Mouse (Mus musculus) G1E (cell line): ENCODE measurements at regions not wholly inside any gene's neighbourhood (a gene's known extent, or its start where the extent isn't known, plus 50 kb on each side); places are given as distances from the start of the nearest gene placed in this dataset.

Source experiments
- ATAC-seq: 2 replicates; pipeline ENCODE4 v1.8.0; 2016; ENCODE audit warnings: mild to moderate bottlenecking; ENCODE audit not compliant: insufficient number of reproducible peaks, poor library complexity, low FRiP score, severe bottlenecking; ENCODE audit errors: extremely low read depth
- DNase-seq: peaks from one replicate; pipeline ENCODE4 v3.0.0; 2012; ENCODE audit warnings: low spot score
- H3K27me3 ChIP-seq: 2 replicates; pipeline ENCODE4 v1.6.1; 2012; ENCODE audit warnings: mild to moderate bottlenecking, low read length, inconsistent platforms; ENCODE audit not compliant: insufficient read depth
- H3K36me3 ChIP-seq: replicated peaks from 2 replicates; pipeline ENCODE3; 2012; ENCODE audit warnings: mild to moderate bottlenecking, inconsistent platforms
- H3K4me1 ChIP-seq: 2 replicates; pipeline ENCODE4 v1.6.1; 2012; ENCODE audit warnings: low read depth, low read length, inconsistent platforms, mixed read lengths; ENCODE audit not compliant: insufficient read depth
- H3K4me3 ChIP-seq: 2 replicates; pipeline ENCODE4 v1.5.1; 2012; ENCODE audit warnings: low read depth, mild to moderate bottlenecking, inconsistent platforms, low read length, moderate library complexity, mixed read lengths
- H3K9me3 ChIP-seq: replicated peaks from 2 replicates; pipeline ENCODE4 v1.6.1; 2012; ENCODE audit warnings: inconsistent platforms
- CTCF ChIP-seq: IDR thresholded peaks from 2 replicates; pipeline ENCODE4 v1.5.1; 2012; ENCODE audit warnings: low read depth, low read length, inconsistent platforms, mixed read lengths
- GATA1 ChIP-seq: IDR thresholded peaks from 2 replicates; pipeline ENCODE4 v1.6.1; 2012; ENCODE audit warnings: borderline replicate concordance, low read length, inconsistent platforms, mixed read lengths
- GATA2 ChIP-seq: IDR thresholded peaks from 2 replicates; pipeline ENCODE4 v1.6.1; 2012; ENCODE audit warnings: low read depth, low read length, inconsistent platforms, borderline replicate concordance
- POLR2AphosphoS5 ChIP-seq: IDR thresholded peaks from 2 replicates; pipeline ENCODE4 v1.6.1; 2012; ENCODE audit warnings: low read depth, low read length, inconsistent platforms; ENCODE audit not compliant: insufficient replicate concordance
- TAL1 ChIP-seq: conservative IDR thresholded peaks from 2 replicates; pipeline ENCODE4 v1.6.1; 2012; ENCODE audit warnings: low read depth, low read length, inconsistent platforms, mixed read lengths

DNA sequence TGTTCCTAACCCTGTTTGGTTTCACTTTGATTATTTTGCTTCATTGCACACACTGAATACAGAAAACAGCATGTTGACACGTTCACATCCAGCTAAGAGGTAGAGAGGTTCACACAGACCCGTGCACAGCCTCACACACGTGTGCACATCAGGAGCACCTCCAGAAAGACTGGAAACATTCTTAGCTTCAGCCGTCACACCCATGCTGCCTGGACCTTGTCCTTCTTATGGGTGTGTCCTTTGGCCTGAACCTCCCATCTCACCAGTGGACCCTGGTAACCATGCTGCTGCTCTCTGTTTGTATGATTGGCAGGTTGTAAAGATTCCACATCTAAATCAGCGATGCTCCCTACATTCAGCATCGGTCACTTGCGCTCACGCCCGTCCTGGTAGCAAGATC, 109.8 kb downstream of the Gas1 start:
- no peak for DNase-seq
- TF ChIP-seq CTCF = no peak
- no peak for TF ChIP-seq TAL1
- TF ChIP-seq GATA2 = no peak
- TF ChIP-seq GATA1 = no peak
- TF ChIP-seq POLR2AphosphoS5 = no peak
- Histone ChIP-seq H3K36me3 (no peaks in the 10 kb centered on the region), H3K9me3 (peaks cover 77% of the 10 kb centered on the region), H3K4me3 (no peak overlapping the region), H3K27me3 (no peaks in the 10 kb centered on the region), H3K4me1 (no peaks in the 10 kb centered on the region)
- ATAC-seq = no peak

DNA sequence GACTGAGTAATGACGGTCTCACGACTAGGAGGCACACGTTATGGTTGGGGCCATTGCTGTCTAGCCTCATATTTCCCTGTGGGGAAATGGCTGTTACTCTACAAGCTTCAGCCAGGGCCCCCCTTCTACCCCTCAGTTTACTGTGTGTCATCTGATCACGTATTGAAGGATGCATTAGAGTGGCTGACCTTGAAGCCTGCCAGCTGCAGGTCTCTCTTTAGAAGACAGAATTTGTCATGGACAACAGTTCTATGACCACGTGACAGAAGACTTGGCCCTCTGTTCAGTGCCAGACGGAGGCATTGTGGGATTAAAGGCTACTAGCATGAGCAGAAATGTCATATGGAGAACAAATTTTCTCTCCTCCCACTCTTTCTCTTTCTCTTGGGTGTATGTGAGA, 115.6 kb downstream of the Gas1 start:
- no peak for DNase-seq
- Histone ChIP-seq H3K27me3 (no peaks in the 10 kb centered on the region), H3K4me1 (no peaks in the 10 kb centered on the region), H3K36me3 (no peaks in the 10 kb centered on the region), H3K4me3 (no peak overlapping the region), H3K9me3 (peaks cover 70% of the 10 kb centered on the region)
- TF ChIP-seq CTCF (no peak), GATA2 (no peak), TAL1 (no peak), GATA1 (no peak), POLR2AphosphoS5 (no peak)
- ATAC-seq = no peak

DNA sequence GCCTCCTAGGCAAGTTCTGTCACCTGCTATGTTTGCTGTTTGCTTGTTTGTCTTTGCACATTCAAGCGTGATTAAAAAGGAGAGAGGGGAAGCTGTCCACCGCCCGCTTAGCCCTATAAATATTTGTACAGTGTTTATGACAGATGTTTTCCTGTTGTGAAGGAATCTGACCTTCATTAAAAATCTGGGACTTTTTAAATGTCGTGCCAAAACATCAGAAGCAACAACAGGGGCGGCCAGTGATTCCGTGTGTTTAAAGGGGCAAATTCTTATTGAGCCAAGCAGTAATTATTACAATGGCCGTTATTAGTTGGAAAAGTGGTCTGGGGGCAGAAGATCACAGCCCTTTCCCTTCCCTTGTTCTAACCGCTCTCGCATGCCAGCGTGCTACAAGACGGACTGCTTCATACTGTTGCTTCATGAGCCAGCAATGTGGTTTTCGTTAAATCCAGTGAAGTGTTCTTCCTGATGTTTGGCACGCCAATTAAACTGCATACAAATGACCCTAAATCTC, 119.3 kb downstream of the Gas1 start:
- ATAC-seq (no peak), DNase-seq (no peak)
- Histone ChIP-seq H3K4me1 (no peaks in the 10 kb centered on the region), H3K9me3 (peaks cover 56% of the 10 kb centered on the region), H3K4me3 (no peak overlapping the region), H3K36me3 (no peaks in the 10 kb centered on the region), H3K27me3 (no peaks in the 10 kb centered on the region)
- TF ChIP-seq CTCF (no peak), GATA2 (no peak), TAL1 (no peak), POLR2AphosphoS5 (no peak), GATA1 (no peak)

DNA sequence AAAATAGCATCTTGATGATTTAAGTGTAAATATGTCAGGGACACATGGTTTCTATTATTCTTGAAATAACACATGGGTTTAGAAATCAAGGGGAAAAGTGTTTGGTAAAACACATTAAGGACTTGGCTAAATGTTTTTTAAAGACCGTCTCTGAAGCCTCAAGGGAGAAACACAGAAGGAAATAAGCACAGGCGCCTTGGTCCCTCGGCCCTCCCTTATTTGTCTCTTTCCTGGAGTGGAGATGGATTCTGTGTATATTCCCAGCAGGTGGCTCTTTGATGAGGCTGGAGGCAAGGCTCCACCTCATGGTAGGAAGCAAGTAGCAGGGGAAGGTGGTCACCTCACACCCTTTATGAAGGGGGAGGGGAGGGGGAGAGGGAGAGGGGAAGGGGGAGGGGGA, 122.6 kb downstream of the Gas1 start:
- no peak for TF ChIP-seq CTCF
- TF ChIP-seq TAL1 = no peak
- TF ChIP-seq POLR2AphosphoS5 = no peak
- TF ChIP-seq GATA2 = no peak
- no peak for TF ChIP-seq GATA1
- Histone ChIP-seq H3K36me3 (no peaks in the 10 kb centered on the region), H3K4me1 (no peaks in the 10 kb centered on the region), H3K4me3 (no peak overlapping the region), H3K27me3 (no peaks in the 10 kb centered on the region), H3K9me3 (peaks cover 48% of the 10 kb centered on the region)
- no peak for ATAC-seq
- DNase-seq = no peak

DNA sequence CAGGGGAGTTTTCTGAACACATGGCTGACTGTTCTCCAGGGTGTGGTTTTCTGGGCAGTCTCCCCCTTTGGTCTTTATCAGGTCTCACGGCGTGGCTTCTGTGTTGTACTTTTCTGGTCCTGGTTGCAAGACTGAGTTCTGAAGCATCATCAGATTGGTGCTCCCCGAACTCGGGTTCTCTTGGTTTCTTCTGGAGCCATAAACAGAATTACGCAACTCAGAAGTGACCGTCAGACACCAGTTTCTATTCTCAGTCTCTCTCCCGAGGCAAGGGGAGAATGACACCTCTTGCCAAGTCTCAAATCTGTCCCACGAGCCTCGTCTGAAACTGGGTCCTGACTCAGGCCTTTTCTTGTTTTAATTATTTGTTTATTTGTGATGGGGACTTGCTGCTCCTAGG, 123.1 kb downstream of the Gas1 start:
- DNase-seq (no peak), ATAC-seq (no peak)
- Histone ChIP-seq H3K4me1 (no peaks in the 10 kb centered on the region), H3K9me3 (peaks cover 52% of the 10 kb centered on the region), H3K27me3 (no peaks in the 10 kb centered on the region), H3K36me3 (no peaks in the 10 kb centered on the region), H3K4me3 (no peak overlapping the region)
- no peak for TF ChIP-seq CTCF
- TF ChIP-seq POLR2AphosphoS5 = no peak
- no peak for TF ChIP-seq GATA2
- no peak for TF ChIP-seq TAL1
- TF ChIP-seq GATA1 = no peak

DNA sequence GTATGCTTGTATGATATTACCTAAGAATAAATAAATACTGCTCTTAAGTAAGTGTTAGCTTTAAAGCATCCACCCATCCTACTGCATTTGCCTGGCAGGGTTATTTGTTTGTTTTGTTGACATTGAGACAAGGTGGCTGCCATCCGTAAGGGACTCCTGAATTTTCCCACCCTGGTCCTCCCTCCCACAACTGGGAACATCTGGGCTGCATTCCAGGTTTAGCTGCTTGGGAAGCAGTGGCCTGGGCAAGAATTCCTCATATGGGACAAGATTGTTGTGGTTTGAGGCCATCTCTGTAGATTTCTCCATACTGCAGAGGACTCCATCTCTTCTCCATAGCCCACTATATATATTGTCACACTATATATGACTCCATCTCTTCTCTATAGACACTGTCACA, 125.3 kb downstream of the Gas1 start:
- no peak overlapping the region for H3K4me3 ChIP-seq
- peaks cover 58% of the 10 kb centered on the region for H3K9me3 ChIP-seq
- TF ChIP-seq TAL1 = no peak
- TF ChIP-seq GATA2 = no peak
- TF ChIP-seq POLR2AphosphoS5 = no peak
- TF ChIP-seq GATA1 = no peak
- TF ChIP-seq CTCF = no peak
- H3K36me3 ChIP-seq = no peaks in the 10 kb centered on the region
- no peak for DNase-seq
- H3K27me3 ChIP-seq = no peaks in the 10 kb centered on the region
- ATAC-seq = no peak
- H3K4me1 ChIP-seq = no peaks in the 10 kb centered on the region
